Mouse (Mus musculus): ENCODE results near the gene Gsx1. TPM values are rescaled to one million over a fixed set of nuclear protein-coding genes. Genes with fewer than 3 reads are reported as not detected.

Gsx1 gene
- polyA plus RNA-seq, 1 experiment from 2014 or later, result 7.2 TPM

GRCm38 (mm10) chr5:147186001-147186431 lies 2.5 kb upstream of the Gsx1 start:
- under 1% methylated on average over 24 of the region's 26 CpGs for WGBS
- H3K27ac ChIP-seq, result 0 out of 2 replicates have a peak overlapping the region, but pooled peaks have one; percentile 49
- peak overlapping the region; percentile 57 for H3K4me2 ChIP-seq
- peaks cover 93% of the 10 kb centered on the region for H3K27me3 ChIP-seq
- H3K9ac ChIP-seq, result no peak overlapping the region
- H3K36me3 ChIP-seq, result no peaks in the 10 kb centered on the region
- ATAC-seq (ENCODE audit: low FRiP score), result no peak
- peaks cover 41% of the 10 kb centered on the region for H3K4me1 ChIP-seq (replicated peaks)
- H3K9me3 ChIP-seq, result peaks cover 10% of the 10 kb centered on the region
- H3K4me3 ChIP-seq, result peak overlapping the region; percentile 20; the same call in 1 of the 2 replicates

- Histone ChIP-seq H3K36me3 (no peaks in the 10 kb centered on the region), H3K27me3 (peaks cover 98% of the 10 kb centered on the region), H3K9ac (no peak overlapping the region), H3K4me3 (peak overlapping the region; percentile 20), H3K4me2 (peak overlapping the region; percentile 57), H3K9me3 (peaks cover 10% of the 10 kb centered on the region), H3K4me1 (replicated peaks) (peaks cover 41% of the 10 kb centered on the region), H3K27ac (no peak overlapping the region)
- WGBS, result under 1% methylated on average over 37 of the region's 37 CpGs
- no peak; the same call in none of the 2 replicates for ATAC-seq (ENCODE audit: low FRiP score)
These were observed 1.5 kb upstream of the Gsx1 start for GRCm38 (mm10) chr5:147186781-147187551.

GRCm38 (mm10) chr5:147187552-147188170 lies 835 bp upstream of the Gsx1 start:
- peaks cover 41% of the 10 kb centered on the region for H3K4me1 ChIP-seq (replicated peaks)
- ATAC-seq (ENCODE audit: low FRiP score), result no peak
- peak overlapping the region; percentile 20 for H3K4me3 ChIP-seq
- peak overlapping the region; percentile 57 for H3K4me2 ChIP-seq
- no peak overlapping the region for H3K27ac ChIP-seq
- H3K27me3 ChIP-seq, result peaks cover 98% of the 10 kb centered on the region
- under 1% methylated on average over 25 of the region's 25 CpGs for WGBS
- H3K36me3 ChIP-seq, result no peaks in the 10 kb centered on the region
- peaks cover 10% of the 10 kb centered on the region for H3K9me3 ChIP-seq
- no peak overlapping the region for H3K9ac ChIP-seq

- peak overlapping the region; percentile 63; the same call in 1 of the 2 replicates for H3K9ac ChIP-seq
- H3K36me3 ChIP-seq, result no peaks in the 10 kb centered on the region
- H3K4me1 ChIP-seq (replicated peaks), result peaks cover 41% of the 10 kb centered on the region
- peaks cover 96% of the 10 kb centered on the region for H3K27me3 ChIP-seq
- WGBS, result under 1% methylated on average over 28 of the region's 28 CpGs
- no peak for ATAC-seq (ENCODE audit: low FRiP score)
- no peaks in the 10 kb centered on the region for H3K9me3 ChIP-seq
- H3K27ac ChIP-seq, result peak overlapping the region; percentile 44; the same call in 1 of the 2 replicates
- H3K4me3 ChIP-seq, result peak overlapping the region; percentile 42
- H3K4me2 ChIP-seq, result peak overlapping the region; percentile 57
These were observed 660 bp downstream of the Gsx1 start for GRCm38 (mm10) chr5:147189156-147189555.

- H3K4me1 ChIP-seq (replicated peaks), result peaks cover 41% of the 10 kb centered on the region
- peak overlapping the region; percentile 42 for H3K4me3 ChIP-seq
- no peak overlapping the region for H3K27ac ChIP-seq
- ATAC-seq (ENCODE audit: low FRiP score), result no peak
- no peaks in the 10 kb centered on the region for H3K36me3 ChIP-seq
- H3K9me3 ChIP-seq, result no peaks in the 10 kb centered on the region
- H3K9ac ChIP-seq, result peak overlapping the region; percentile 35; the same call in 1 of the 2 replicates
- H3K27me3 ChIP-seq, result peaks cover 95% of the 10 kb centered on the region
- WGBS, result 1% methylated on average over 46 of the region's 46 CpGs
- H3K4me2 ChIP-seq, result peak overlapping the region; percentile 57
These were observed 1.5 kb downstream of the Gsx1 start for GRCm38 (mm10) chr5:147189836-147190602.

- Histone ChIP-seq H3K9me3 (no peaks in the 10 kb centered on the region), H3K4me2 (peak overlapping the region; percentile 57), H3K9ac (no peak overlapping the region), H3K36me3 (no peaks in the 10 kb centered on the region), H3K4me3 (peak overlapping the region; percentile 42), H3K27me3 (peaks cover 96% of the 10 kb centered on the region), H3K4me1 (replicated peaks) (peaks cover 39% of the 10 kb centered on the region), H3K27ac (no peak overlapping the region)
- WGBS, result 0% methylated on average over 7 of the region's 7 CpGs
- ATAC-seq (ENCODE audit: low FRiP score), result no peak
These were observed 2.4 kb downstream of the Gsx1 start for GRCm38 (mm10) chr5:147190885-147191284.

- Histone ChIP-seq H3K27me3 (peaks cover 96% of the 10 kb centered on the region), H3K9me3 (no peaks in the 10 kb centered on the region), H3K9ac (no peak overlapping the region), H3K4me3 (peak overlapping the region; percentile 17; the same call in 1 of the 2 replicates), H3K4me2 (peak overlapping the region; percentile 57), H3K4me1 (replicated peaks) (peaks cover 28% of the 10 kb centered on the region), H3K36me3 (no peaks in the 10 kb centered on the region), H3K27ac (no peak overlapping the region)
- ATAC-seq (ENCODE audit: low FRiP score), result no peak
- 2% methylated on average over 24 of the region's 24 CpGs for WGBS
These were observed 3.5 kb downstream of the Gsx1 start for GRCm38 (mm10) chr5:147191801-147192575.

GRCm38 (mm10) chr5:147192576-147192960 lies 4.1 kb downstream of the Gsx1 start:
- H3K4me3 ChIP-seq, result no peak overlapping the region
- H3K27me3 ChIP-seq, result peaks cover 96% of the 10 kb centered on the region
- no peaks in the 10 kb centered on the region for H3K9me3 ChIP-seq
- H3K4me1 ChIP-seq (replicated peaks), result peaks cover 23% of the 10 kb centered on the region
- no peak overlapping the region for H3K27ac ChIP-seq
- H3K36me3 ChIP-seq, result no peaks in the 10 kb centered on the region
- 7% methylated on average over 9 of the region's 9 CpGs for WGBS
- H3K9ac ChIP-seq, result no peak overlapping the region
- no peak overlapping the region for H3K4me2 ChIP-seq
- no peak for ATAC-seq (ENCODE audit: low FRiP score)

GRCm38 (mm10) chr5:147204905-147205304 lies 16.4 kb downstream of the Gsx1 start:
- Histone ChIP-seq H3K4me2 (no peak overlapping the region), H3K4me3 (no peak overlapping the region), H3K27ac (no peak overlapping the region), H3K4me1 (replicated peaks) (0 out of 2 replicates have a peak, but pooled peaks cover 11% of the 10 kb centered on the region), H3K27me3 (peaks cover 19% of the 10 kb centered on the region), H3K9ac (no peak overlapping the region), H3K36me3 (no peaks in the 10 kb centered on the region), H3K9me3 (no peaks in the 10 kb centered on the region)
- ATAC-seq (ENCODE audit: low FRiP score), result no peak
- WGBS, result 5% methylated on average over 6 of the region's 6 CpGs

- H3K4me3 ChIP-seq, result no peak overlapping the region
- H3K27me3 ChIP-seq, result peaks cover 6% of the 10 kb centered on the region
- no peaks in the 10 kb centered on the region for H3K36me3 ChIP-seq
- no peaks in the 10 kb centered on the region for H3K9me3 ChIP-seq
- no peak for ATAC-seq (ENCODE audit: low FRiP score)
- no peak overlapping the region for H3K4me2 ChIP-seq
- WGBS, result 96% methylated on average over 20 of the region's 20 CpGs
- H3K4me1 ChIP-seq (replicated peaks), result 0 out of 2 replicates have a peak, but pooled peaks cover 11% of the 10 kb centered on the region
- H3K9ac ChIP-seq, result no peak overlapping the region
- H3K27ac ChIP-seq, result no peak overlapping the region
These were observed 19.4 kb downstream of the Gsx1 start for GRCm38 (mm10) chr5:147207852-147208251.

GRCm38 (mm10) chr5:147208471-147208870 lies 20.0 kb downstream of the Gsx1 start:
- 69% methylated on average over 2 of the region's 2 CpGs for WGBS
- no peak for ATAC-seq (ENCODE audit: low FRiP score)
- H3K27me3 ChIP-seq, result peaks cover 9% of the 10 kb centered on the region
- no peak overlapping the region for H3K27ac ChIP-seq
- H3K9ac ChIP-seq, result no peak overlapping the region
- H3K9me3 ChIP-seq, result no peaks in the 10 kb centered on the region
- H3K4me1 ChIP-seq (replicated peaks), result 0 out of 2 replicates have a peak, but pooled peaks cover 11% of the 10 kb centered on the region
- H3K4me3 ChIP-seq, result no peak overlapping the region
- H3K4me2 ChIP-seq, result no peak overlapping the region
- H3K36me3 ChIP-seq, result no peaks in the 10 kb centered on the region

Data from hindbrain, embryonic 13.5 days (tissue).